Mouse (Mus musculus) kidney, postnatal 0 days (tissue): ENCODE results near the gene Pnldc1. TPM values are rescaled to one million over a fixed set of nuclear protein-coding genes. Genes with fewer than 3 reads are reported as not detected.

ENCODE experiments used
- ATAC-seq: fragments of 200-750 bp; cut with Nextera tagmentation; replicated peaks from 2 replicates; pipeline ENCODE4 v1.8.0; 2017; ENCODE audit warnings: low read depth, moderate number of reproducible peaks, moderate TSS enrichment, moderate library complexity; ENCODE audit not compliant: low FRiP score
- DNase-seq: peaks from one replicate; pipeline ENCODE4 v3.0.0-alpha.2; 2016; ENCODE audit warnings: low spot score
- H3K27ac ChIP-seq: fragments of 300-500 bp; sonication (generic); 2 replicates; pipeline ENCODE4 v1.5.1; 2014; ENCODE audit warnings: mild to moderate bottlenecking
- H3K27me3 ChIP-seq: fragments of 300-500 bp; sonication (generic); 2 replicates; pipeline ENCODE4 v1.6.1; 2014; ENCODE audit warnings: low read length, mixed read lengths; ENCODE audit not compliant: insufficient read depth
- H3K36me3 ChIP-seq: fragments of 300-500 bp; sonication (generic); 2 replicates; pipeline ENCODE4 v1.6.1; 2014; ENCODE audit warnings: low read length, mixed read lengths; ENCODE audit not compliant: insufficient read depth
- H3K4me1 ChIP-seq: fragments of 300-500 bp; sonication (generic); replicated peaks from 2 replicates; pipeline ENCODE4 v1.6.1; 2014; ENCODE audit warnings: antibody characterized with exemption, low read length, mixed read lengths; ENCODE audit not compliant: insufficient read depth
- H3K4me2 ChIP-seq: fragments of 300-500 bp; sonication (generic); 2 replicates; pipeline ENCODE4 v1.6.1; 2014; ENCODE audit warnings: mild to moderate bottlenecking, low read length, moderate library complexity, mixed read lengths
- H3K4me3 ChIP-seq: fragments of 300-500 bp; sonication (generic); replicated peaks from 2 replicates; pipeline ENCODE4 v1.5.1; 2014; ENCODE audit warnings: low read depth, low read length
- H3K9ac ChIP-seq: fragments of 300-500 bp; sonication (generic); 2 replicates; pipeline ENCODE4 v1.6.1; 2014; ENCODE audit warnings: low read depth, low read length
- H3K9me3 ChIP-seq: fragments of 300-500 bp; sonication (generic); replicated peaks from 2 replicates; pipeline ENCODE4 v1.6.1; 2016; ENCODE audit warnings: low read length, inconsistent platforms, mixed read lengths
- CTCF ChIP-seq: IDR thresholded peaks from 2 replicates; pipeline ENCODE4 v1.5.1; 2016; ENCODE audit warnings: antibody characterized with exemption, low read depth, mild to moderate bottlenecking, moderate library complexity
- WGBS: fragments of 180-500 bp; shearing (Covaris S2); extraction: QIAGEN DNeasy Blood & Tissue Kit; methylation state at CpG from one replicate; pipeline ENCODE4 v1.1.7; 2014; 5-methylcytosine and 5-hydroxymethylcytosine counted together
- polyA plus RNA-seq: library from polyadenylated mRNA; unstranded; fragments of >200 nt; fragmentation: Nextera tagmentation; extraction: Ambion mirVana; gene quantifications from 2 replicates; pipeline ENCODE4 v1.2.1, GENCODE M21; 2015

The Pnldc1 gene
- polyA plus RNA-seq, 1 experiment from 2014 or later, result 0.59 TPM

DNA sequence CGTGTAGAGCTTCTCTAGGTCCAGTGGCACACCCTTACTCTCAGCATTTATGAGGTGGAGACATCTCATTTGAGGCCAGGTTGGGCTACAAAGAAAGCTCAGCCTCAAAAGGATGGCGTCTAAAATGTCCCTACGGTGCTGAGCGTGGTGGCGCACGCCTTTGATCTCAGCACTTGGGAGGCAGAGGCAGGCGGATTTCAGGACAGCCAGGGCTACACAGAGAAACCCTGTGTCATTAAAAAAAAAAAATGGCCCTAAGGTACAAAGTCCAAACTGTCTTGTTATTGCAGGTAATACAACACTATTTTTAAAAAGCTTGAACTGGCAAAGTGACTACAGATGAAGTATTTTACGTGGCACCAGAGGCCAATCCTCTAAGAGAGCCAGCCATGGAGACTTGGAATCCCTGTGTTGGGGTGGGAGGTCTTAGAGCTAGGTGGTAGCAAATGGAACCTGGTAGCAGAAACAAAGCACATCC, 15.7 kb upstream of the Pnldc1 start:
- Histone ChIP-seq H3K4me2 (no peak overlapping the region), H3K4me3 (no peak overlapping the region), H3K27ac (no peak overlapping the region), H3K4me1 (no peaks in the 10 kb centered on the region), H3K9ac (no peak overlapping the region), H3K9me3 (no peaks in the 10 kb centered on the region), H3K27me3 (no peaks in the 10 kb centered on the region), H3K36me3 (peaks cover 40% of the 10 kb centered on the region)
- TF ChIP-seq CTCF, result no peak
- WGBS, result 84% methylated on average over 8 of the region's 8 CpGs
- no peak for ATAC-seq
- no peak for DNase-seq

DNA sequence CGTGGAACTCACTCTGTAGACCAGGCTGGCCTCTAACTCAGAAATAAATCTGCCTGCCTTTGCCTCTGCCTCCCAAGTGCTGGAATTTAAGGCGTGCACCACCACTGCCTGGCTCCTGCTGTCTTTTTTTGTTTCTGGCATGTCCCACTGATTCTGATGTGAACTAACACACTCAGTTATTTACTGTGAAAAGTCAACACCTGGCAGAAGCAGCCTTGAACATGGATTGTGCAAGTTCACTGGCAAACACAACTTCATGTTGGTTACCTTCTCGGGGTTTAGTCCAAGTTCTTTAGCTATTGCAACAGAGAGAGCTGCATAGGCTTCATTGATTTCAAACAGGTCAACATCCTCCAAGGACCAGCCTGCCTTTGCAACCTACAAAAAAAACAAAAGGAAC, 15.0 kb upstream of the Pnldc1 start:
- Histone ChIP-seq H3K9me3 (no peaks in the 10 kb centered on the region), H3K4me2 (no peak overlapping the region), H3K27ac (no peak overlapping the region), H3K9ac (no peak overlapping the region), H3K27me3 (no peaks in the 10 kb centered on the region), H3K4me1 (no peaks in the 10 kb centered on the region), H3K36me3 (peaks cover 47% of the 10 kb centered on the region), H3K4me3 (no peak overlapping the region)
- no peak for ATAC-seq
- 88% methylated on average over 3 of the region's 3 CpGs for WGBS
- DNase-seq, result no peak
- TF ChIP-seq CTCF, result no peak

DNA sequence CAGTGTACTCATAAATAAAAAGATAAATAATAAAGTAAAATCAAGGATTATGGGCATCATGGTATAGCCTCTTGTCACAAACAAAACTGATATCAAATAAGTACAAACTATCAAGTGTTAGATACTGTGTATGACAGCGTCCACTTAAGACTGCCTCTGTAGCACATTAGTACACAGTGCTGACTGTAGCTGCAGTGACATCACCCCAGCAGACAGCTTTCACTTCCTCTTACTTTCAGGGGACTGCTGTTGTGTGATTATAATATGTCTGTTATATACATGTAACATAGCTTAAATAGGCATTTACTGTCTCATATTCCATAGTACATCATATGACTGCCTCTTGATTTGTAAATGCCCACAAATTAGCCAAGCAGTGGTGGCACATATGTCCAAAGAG, 11.0 kb upstream of the Pnldc1 start:
- DNase-seq, result no peak
- WGBS, result 97% methylated on average over 1 of the region's 1 CpGs
- Histone ChIP-seq H3K4me3 (no peak overlapping the region), H3K4me1 (no peaks in the 10 kb centered on the region), H3K4me2 (no peak overlapping the region), H3K27ac (no peak overlapping the region), H3K27me3 (no peaks in the 10 kb centered on the region), H3K9me3 (no peaks in the 10 kb centered on the region), H3K9ac (no peak overlapping the region), H3K36me3 (peaks cover 54% of the 10 kb centered on the region)
- TF ChIP-seq CTCF, result no peak
- ATAC-seq, result no peak

DNA sequence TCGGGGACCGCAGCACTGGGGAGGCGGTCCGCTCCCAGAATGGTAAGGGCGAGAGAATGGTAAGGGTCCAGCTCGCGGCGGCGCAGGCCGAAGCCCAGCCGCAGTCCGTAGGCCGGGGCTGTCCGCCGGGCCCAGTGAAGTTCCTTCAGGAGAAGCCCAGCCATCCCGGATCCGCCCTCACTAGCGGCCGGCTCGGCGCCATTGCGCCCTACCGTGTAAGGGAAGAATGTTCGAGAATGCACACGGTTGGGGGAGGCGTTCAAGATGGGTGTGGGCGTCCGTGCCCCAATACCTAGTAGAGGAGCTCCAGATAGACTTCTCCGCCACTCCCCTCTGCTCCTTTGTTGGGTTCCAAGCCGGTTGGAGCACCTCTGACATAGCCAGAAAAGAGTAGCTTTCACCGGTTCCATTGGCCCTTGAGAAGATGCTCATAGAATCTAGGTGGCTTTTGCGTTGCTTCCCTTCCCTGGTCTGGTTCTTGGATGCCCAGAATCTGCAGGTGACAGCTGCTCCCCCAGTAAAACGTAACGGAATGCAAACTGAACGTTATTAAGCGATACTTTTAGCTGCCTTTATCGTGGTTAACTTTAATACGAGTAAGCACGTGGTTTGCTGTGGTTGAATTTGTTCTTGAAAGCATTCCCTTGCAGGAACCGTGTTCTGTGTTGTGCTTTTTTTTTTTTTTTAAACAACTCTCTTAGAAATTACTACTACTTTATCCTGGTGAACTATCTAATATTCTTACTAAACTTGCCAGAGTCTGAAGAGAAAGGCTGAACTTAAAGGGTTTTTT, 6.8 kb upstream of the Pnldc1 start:
- peak; percentile 50 for ATAC-seq

DNA sequence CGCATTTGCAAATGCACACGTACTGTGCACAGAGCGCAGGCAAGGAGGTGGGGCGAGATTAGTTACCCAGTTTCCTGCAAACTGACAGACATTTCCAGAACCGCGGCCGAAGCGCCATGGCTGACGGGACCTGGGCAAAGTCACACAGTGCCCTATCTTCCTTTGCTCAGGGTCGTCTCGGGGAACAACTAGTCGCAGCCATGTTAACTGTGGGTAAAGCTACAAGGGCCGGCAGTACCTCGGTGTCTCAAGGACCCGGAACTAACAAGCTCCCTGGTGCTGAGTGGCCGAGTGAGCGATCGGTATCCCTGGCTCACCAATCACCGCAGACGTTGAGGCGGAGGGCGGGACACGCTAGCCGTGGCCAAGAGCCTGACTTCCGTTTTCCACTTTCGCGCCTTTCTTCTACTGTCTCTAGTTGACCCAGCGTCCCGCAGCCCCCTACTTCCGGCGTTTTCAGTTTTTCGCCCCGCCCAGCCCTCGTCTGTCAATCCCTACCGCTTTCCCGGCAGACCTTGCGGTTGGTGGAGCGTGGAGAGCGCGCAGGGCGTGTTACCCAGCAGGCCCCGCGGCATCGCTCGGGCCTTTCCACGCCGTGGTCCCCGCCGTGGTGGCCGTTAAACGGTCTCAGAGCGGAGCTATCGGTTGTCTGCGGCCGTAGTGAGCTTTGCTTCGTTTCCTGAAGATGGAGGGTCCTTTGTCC, 6.0 kb upstream of the Pnldc1 start, which contains the start of gene Mrpl18:
TSS of gene Mrpl18 (minus strand) at position 465 of the 703 bp plus-strand sequence.
- Histone ChIP-seq H3K27ac (peak within 1 kb of the TSS; percentile 97), H3K4me3 (peak within 1 kb of the TSS; percentile 95), H3K9me3 (no peaks in the 10 kb centered on the region), H3K36me3 (peaks cover 40% of the 10 kb centered on the region), H3K27me3 (no peaks in the 10 kb centered on the region), H3K4me2 (peak within 1 kb of the TSS; percentile 83), H3K4me1 (no peaks in the 10 kb centered on the region; the same call in 1 of the 2 replicates), H3K9ac (peak within 1 kb of the TSS; percentile 99)
- DNase-seq (peak; percentile 100), ATAC-seq (peak; percentile 100)
- whole genome bisulfite sequencing, result under 1% methylated on average over 56 of the region's 56 CpGs
- TF ChIP-seq CTCF, result no peak

More for the DNA sequence above, 6.8 kb upstream of the Pnldc1 start:
- H3K4me3 ChIP-seq, result peak overlapping the region; percentile 95
- no peaks in the 10 kb centered on the region; the same call in 1 of the 2 replicates for H3K4me1 ChIP-seq
- TF ChIP-seq CTCF, result no peak
- H3K27me3 ChIP-seq, result no peaks in the 10 kb centered on the region
- H3K4me2 ChIP-seq, result peak overlapping the region; percentile 81
- H3K36me3 ChIP-seq, result peaks cover 40% of the 10 kb centered on the region
- H3K9ac ChIP-seq, result peak overlapping the region; percentile 99
- peak overlapping the region; percentile 97 for H3K27ac ChIP-seq
- no peaks in the 10 kb centered on the region for H3K9me3 ChIP-seq
- DNase-seq, result peak; percentile 55
- WGBS, result under 1% methylated on average over 40 of the region's 40 CpGs

DNA sequence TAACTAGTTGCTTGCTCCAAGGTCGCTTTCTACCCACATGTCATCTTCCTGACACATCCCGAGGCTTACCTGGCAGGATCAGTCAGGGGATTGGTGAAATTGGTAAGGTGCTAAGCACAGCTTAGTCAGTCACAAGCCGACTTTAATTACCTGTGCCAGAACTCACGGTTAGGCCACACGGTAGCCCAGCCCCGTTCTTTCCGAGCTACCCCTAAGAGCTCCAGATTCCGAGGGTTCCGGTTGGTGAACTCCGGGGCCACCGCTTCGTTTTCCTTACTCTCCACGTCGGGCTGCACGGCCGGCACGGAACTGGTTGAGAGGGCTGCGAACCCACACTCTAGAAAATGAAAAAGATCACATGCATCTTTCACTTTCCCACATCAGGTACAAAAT, 5.5 kb upstream of the Pnldc1 start, which contains the start of gene Tcp1:
TSS of gene Tcp1 (plus strand) at position 214 of the 393 bp plus-strand sequence.
- WGBS, result under 1% methylated on average over 18 of the region's 18 CpGs
- H3K27me3 ChIP-seq, result no peaks in the 10 kb centered on the region
- no peaks in the 10 kb centered on the region for H3K9me3 ChIP-seq
- H3K9ac ChIP-seq, result peak within 1 kb of the TSS; percentile 99
- H3K4me3 ChIP-seq, result peak within 1 kb of the TSS; percentile 95
- H3K4me1 ChIP-seq, result no peaks in the 10 kb centered on the region; the same call in 1 of the 2 replicates
- no peak for TF ChIP-seq CTCF
- H3K27ac ChIP-seq, result peak within 1 kb of the TSS; percentile 97
- ATAC-seq (0 out of 2 replicates have a peak, but pooled peaks have one; percentile 2), DNase-seq (peak; percentile 25)
- peak within 1 kb of the TSS; percentile 83 for H3K4me2 ChIP-seq
- peaks cover 41% of the 10 kb centered on the region for H3K36me3 ChIP-seq
